Mouse (Mus musculus) activated CD4-positive, CD25-positive, alpha-beta regulatory T cell (primary cell): ENCODE measurements around the gene Hist1h3g. TPM values are rescaled to one million over a fixed set of nuclear protein-coding genes. Genes with fewer than 3 reads are reported as not detected.

ENCODE experiments used
- polyA plus RNA-seq, 2 experiments: library from polyadenylated mRNA; unstranded; fragments of 100-300 nt; shearing (Covaris generic); gene quantifications; one replicate each; pipeline ENCODE4 v1.2.1; 2017

Hist1h3g gene
- not detected for polyA plus RNA-seq

DNA sequence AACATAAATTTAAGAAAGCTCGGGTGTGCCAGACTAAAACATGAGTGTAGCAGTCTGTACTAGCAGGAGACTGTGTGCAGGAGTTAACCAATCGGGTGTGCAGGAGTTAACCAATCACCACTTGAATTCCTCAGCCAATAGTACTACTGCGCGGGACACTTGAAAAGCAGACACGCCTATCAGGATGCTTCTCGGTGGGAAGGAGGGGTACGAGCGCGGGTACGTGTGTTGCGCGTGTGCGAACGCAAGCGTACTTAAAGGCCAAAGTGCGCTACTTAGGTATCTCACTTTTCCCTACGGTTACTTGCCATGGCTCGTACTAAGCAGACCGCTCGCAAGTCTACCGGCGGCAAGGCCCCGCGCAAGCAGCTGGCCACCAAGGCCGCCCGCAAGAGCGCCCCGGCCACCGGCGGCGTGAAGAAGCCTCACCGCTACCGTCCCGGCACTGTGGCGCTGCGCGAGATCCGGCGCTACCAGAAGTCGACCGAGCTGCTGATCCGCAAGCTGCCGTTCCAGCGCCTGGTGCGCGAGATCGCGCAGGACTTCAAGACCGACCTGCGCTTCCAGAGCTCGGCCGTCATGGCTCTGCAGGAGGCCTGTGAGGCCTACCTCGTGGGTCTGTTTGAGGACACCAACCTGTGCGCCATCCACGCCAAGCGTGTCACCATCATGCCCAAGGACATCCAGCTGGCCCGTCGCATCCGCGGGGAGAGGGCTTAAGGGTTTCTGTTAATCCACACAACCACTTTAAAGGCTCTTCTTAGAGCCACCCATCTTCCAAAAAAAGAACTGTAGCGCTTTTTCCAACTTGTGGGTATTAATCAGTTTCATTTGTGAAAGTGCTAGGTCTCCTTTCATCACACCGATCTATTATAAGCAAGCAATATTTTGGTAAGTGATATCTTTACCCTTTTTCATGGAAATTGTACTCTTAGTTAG lies at the start of gene Hist1h3g:
Gene Hist1h3g (plus strand): TSS at position 286 of the 939 bp plus-strand sequence.

DNA sequence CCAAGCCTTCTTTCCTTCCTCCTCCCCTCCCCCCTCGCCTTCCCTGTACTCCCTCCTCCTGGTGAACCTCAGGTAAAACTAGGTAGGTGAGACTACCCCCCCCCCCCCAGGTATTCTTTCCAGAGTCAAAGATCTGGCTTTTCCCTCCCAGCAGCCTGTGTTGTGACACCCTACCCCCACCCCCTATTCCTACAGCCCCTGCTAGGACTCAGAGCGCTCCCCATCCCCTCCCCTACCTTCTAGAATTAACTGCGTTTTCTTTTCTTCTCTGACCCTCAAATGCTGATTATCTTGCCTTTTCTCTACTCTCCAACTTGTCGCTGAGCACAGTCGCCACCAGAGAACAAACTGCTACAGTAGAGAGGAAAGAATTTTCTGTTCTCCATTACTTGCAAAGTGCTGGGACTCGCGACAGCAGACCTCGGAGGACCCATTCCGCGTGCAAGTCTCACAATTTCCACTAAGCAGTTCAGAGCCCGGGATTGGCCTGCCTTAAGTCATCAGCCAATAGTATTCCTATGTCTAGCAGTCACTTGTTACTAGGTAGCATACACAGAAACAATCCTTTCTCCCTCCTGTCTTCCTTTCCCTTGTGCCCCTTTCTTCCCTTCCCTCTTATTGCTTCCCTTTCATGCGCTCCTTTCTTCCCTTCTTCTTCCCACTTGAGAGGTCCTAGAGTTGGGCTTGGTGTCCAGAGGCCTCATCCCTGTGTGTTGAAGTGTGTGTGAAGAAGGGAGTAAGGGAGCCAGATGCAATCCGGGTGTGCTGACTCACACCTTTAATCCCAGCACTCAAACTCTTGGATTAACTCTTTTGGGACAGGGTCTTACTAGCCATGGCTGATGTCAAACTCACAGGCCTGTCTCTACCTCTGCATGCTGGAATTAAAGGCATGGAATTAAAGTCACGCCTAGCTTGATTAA lies 46.6 kb upstream of the Hist1h3g start, which contains the start of gene Btn2a2:
Gene Btn2a2 (minus strand): TSS at position 458 of the 923 bp plus-strand sequence.

DNA sequence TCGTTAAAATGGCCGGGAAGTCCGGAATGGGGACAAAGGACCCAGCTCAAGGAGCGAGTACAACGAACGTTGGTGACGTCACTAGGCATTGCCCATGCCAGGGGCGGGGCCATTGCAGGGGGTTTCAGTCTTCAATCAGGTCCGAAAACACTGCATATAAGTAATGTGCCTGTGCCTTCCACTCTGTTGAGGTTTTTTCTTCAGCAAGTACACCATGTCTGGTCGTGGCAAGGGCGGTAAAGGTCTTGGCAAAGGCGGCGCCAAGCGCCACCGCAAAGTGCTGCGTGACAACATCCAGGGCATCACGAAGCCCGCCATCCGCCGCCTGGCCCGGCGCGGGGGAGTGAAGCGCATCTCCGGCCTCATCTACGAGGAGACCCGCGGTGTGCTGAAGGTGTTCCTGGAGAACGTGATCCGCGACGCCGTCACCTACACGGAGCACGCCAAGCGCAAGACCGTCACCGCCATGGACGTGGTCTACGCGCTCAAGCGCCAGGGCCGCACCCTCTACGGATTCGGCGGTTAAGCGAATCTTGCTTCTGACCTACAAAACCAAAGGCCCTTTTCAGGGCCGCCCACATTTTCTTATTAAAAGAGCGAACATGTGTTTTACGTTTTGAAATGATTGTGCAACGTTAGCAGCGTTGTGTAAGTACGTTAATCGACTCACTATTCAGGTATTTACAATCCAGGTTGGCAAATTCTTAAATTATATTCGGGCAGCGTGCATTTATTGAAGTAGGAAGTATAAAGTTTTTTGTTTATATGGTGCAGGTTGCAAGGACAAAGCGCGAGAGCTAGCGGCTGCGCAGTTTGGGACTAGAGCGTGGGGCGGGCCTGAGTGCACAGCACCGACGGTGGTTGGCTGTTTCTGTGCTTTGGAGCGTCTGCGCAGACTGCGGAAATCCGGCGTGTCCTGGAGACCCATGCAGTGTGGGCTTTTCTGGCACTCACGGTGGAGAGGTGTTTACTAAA lies 4.0 kb upstream of the Hist1h3g start, which contains the start of gene Hist1h4h:
Gene Hist1h4h (plus strand): TSS at position 150 of the 975 bp plus-strand sequence.

DNA sequence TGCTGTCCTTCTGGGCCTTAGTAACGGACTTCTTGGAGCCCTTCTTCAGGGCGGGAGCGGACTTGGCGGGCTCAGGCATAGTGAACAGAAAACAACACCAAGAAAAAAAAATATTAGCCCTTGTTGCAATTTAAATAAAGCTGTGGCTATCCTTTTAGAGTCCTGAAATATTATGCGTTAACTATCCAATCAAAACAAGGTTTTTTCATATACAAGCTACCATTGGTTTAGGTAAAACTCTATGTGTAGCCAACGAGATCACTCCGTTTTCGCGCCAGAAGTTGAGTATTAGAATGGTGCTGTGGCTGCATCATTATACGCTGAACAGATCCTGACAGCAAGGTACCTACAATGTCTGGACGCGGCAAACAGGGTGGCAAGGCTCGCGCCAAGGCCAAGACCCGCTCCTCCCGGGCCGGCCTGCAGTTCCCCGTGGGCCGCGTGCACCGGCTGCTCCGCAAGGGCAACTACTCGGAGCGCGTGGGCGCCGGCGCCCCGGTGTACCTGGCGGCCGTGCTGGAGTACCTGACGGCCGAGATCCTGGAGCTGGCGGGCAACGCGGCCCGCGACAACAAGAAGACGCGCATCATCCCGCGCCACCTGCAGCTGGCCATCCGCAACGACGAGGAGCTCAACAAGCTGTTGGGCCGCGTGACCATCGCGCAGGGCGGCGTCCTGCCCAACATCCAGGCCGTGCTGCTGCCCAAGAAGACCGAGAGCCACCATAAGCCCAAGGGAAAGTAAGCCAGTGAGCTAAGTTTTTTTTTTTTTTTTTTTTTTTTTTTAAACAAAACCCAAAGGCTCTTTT lies 1.5 kb upstream of the Hist1h3g start, which contains the start of gene Hist1h2af:
Gene Hist1h2af (plus strand): TSS at position 347 of the 808 bp plus-strand sequence.

DNA sequence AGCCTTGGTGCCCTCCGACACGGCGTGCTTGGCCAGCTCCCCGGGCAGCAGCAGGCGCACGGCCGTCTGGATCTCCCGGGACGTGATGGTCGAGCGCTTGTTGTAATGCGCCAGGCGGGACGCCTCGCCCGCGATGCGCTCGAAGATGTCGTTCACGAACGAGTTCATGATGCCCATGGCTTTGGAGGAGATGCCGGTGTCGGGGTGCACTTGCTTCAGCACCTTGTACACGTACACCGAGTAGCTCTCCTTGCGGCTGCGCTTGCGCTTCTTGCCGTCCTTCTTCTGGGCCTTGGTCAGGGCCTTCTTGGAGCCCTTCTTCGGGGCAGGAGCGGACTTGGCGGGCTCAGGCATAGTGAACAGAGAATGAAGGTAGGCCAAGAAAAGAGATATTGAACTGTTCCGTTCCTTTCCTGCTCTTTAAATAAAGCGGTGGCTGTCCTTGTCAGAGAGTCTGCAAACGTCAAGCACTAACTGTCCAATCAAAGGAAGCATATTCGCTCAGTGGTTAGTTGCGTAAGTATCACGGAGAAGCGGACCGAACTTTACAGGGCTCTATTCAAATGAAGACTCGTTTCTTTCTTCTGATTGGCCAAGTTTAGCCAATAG lies 7.9 kb downstream of the Hist1h3g start, which contains the start of gene Hist1h2bh:
Gene Hist1h2bh (minus strand): TSS at position 394 of the 609 bp plus-strand sequence.

DNA sequence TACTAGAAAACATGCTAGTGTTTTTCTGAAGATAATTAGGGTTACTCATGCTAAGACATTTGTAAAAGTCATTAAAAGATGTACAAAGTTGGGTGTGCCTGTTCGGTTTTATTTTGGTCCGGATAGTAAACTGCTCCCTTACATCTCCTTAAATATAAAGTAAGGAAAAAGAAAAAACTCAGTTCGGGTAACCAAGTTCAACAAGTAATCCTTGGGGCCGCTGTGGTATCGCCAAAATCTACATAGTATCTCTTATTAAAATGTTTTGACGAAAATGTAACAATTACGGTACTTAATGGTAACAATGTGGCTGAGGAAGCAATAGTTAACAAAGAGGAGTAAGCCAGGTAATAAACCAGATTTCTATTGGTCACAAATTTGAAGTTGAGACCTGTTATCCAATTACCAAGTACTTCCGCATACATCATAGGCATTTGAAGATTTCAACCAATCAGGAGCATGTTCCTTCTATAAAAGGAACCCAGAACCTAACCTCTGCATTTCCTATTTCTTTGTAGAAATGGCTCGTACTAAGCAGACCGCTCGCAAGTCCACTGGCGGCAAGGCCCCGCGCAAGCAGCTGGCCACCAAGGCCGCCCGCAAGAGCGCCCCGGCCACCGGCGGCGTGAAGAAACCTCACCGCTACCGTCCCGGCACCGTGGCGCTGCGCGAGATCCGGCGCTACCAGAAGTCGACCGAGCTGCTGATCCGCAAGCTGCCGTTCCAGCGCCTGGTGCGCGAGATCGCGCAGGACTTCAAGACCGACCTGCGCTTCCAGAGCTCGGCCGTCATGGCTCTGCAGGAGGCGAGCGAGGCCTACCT lies 9.0 kb downstream of the Hist1h3g start, which contains the start of gene Hist1h3f:
Gene Hist1h3f (plus strand): TSS at position 88 of the 822 bp plus-strand sequence.

DNA sequence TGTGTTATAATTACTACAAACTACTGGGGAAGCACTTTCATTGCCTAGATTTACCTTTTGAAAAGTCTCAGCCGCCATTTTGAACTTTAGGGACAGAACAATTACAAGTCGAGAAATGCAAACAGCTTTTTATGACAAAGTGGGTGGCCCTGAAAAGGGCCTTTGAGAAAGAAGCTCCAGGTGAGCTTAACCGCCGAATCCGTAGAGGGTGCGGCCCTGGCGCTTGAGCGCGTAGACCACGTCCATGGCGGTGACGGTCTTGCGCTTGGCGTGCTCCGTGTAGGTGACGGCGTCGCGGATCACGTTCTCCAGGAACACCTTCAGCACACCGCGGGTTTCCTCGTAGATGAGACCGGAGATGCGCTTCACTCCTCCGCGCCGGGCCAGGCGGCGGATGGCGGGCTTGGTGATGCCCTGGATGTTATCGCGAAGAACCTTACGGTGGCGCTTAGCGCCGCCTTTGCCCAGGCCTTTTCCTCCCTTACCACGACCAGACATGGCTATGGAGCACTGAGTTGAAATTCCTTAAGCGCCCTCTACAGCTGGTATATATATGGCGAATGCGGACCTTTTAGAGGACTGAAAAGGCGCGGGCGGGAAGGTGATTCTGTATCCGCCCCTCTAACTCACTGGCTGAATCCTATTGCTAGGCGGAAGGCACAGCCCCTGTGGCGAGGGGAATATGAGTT lies 16.1 kb downstream of the Hist1h3g start, which contains the start of gene Hist1h4f:
Gene Hist1h4f (minus strand): TSS at position 503 of the 689 bp plus-strand sequence.

DNA sequence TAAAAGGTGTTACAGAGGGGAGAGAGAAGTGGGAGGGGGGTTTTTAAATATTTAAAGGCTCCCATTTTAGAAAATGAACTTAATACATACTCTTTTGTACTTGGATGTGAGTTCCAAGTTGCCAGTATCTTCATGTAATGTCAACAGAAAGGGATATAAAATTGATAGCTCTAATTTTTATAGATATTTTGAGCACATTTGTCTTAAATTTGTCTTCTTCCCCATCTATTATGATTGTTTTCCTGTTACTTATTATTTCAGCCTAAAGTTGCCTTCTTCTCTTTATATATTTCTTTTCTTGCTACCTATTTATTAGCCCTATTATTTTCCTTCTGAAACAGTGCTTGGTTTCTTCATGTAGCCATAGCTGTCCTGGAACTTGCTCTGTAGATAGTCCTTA lies 17.7 kb downstream of the Hist1h3g start, which contains the start of gene Hist1h1d:
Gene Hist1h1d (plus strand): TSS at position 301 of the 400 bp plus-strand sequence.

DNA sequence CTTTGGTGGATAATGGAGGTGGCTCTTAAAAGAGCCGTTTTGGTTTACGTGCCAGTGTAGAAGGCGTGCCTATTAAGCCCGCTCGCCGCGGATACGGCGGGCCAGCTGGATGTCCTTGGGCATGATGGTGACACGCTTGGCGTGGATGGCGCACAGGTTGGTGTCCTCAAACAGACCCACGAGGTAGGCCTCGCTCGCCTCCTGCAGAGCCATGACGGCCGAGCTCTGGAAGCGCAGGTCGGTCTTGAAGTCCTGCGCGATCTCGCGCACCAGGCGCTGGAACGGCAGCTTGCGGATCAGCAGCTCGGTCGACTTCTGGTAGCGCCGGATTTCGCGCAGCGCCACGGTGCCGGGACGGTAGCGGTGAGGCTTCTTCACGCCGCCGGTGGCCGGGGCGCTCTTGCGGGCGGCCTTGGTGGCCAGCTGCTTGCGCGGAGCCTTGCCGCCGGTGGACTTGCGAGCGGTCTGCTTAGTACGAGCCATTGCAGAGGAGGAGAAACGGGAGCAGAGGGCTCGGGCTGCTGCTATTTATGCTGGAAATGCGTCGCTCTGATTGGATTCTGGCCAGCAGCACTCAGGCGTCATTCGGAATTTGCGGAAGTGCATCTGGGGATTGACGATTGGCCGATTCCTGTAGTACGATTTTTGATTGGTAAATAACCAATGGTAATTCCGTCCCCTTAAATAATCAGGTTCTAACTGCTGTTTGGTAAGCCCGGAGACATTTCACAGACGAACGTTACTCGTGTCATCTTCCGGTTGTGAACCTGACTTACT lies 26.8 kb downstream of the Hist1h3g start, which contains the start of gene Hist1h3e:
Gene Hist1h3e (minus strand): TSS at position 487 of the 777 bp plus-strand sequence.

DNA sequence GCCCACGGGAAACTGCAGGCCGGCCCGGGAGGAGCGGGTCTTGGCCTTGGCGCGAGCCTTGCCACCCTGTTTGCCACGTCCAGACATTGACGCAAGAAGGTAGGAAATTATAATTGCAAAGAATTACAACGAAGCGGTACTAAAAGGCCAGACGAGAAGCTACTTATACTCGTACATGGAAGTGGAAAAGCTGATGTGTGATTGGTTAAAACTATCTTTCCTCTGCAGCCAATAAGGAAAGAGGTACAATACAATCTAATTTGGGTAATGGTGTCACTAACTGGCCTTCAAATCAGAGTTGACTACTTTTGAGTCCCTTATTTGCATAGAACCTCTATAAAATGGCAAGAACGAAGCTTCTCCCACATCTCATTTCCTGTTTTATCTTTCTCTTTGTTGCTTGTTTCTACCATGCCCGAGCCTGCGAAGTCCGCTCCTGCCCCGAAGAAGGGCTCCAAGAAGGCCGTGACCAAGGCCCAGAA lies 35.8 kb downstream of the Hist1h3g start, which contains the start of the genes Hist1h2ae and Hist1h2bg:
Gene Hist1h2ae (minus strand): TSS at position 199 of the 482 bp plus-strand sequence.
Gene Hist1h2bg (plus strand): TSS at position 375 of the 482 bp plus-strand sequence.

DNA sequence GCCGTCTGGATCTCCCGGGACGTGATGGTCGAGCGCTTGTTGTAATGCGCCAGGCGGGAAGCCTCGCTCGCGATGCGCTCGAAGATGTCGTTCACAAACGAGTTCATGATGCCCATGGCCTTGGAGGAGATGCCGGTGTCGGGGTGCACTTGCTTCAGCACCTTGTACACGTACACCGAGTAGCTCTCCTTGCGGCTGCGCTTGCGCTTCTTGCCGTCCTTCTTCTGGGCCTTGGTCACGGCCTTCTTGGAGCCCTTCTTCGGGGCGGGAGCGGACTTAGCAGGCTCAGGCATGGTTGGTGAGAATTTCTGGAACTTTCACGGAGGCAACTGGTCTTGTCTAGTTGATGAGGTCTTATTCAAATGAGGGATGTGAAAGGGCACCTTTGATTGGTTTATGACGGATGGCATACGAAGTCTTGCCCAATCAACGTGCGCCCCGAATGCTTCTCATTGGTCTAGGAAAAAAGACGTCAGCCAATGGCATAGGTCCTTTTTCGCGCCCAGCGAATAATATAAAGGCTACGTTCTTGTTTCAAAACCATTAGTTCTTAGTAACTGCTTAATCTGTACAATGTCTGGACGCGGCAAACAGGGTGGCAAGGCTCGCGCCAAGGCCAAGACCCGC lies 38.8 kb downstream of the Hist1h3g start, which contains the start of the genes Hist1h2bf and Hist1h2ad:
Gene Hist1h2bf (minus strand): TSS at position 299 of the 627 bp plus-strand sequence.
Gene Hist1h2ad (plus strand): TSS at position 484 of the 627 bp plus-strand sequence.

DNA sequence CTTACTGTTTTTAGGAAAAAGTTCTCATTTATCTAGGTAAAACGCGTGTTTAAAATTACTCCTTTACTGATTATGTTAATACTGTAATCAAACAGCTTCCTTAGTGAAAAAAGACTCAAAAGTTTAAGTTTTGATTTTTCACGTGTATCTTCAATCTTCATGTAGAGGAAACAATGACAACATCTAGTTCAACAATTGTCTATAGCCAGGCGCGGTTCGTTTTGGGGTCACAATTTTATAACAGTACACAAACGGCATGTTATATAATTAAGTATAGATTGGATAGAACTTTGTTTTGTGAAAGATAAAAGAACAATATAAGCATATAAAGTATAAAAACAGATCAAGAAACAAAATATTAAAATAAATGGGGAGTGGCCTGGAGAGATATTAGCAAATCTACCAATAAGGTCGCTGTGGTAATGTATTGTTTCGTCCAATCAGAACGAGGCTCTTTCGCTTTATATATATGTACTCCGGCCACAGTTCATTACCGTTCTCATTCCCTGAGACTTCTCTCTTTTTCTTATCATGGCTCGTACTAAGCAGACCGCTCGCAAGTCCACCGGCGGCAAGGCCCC lies 40.1 kb downstream of the Hist1h3g start, which contains the start of gene Hist1h3d:
Gene Hist1h3d (plus strand): TSS at position 493 of the 581 bp plus-strand sequence.

DNA sequence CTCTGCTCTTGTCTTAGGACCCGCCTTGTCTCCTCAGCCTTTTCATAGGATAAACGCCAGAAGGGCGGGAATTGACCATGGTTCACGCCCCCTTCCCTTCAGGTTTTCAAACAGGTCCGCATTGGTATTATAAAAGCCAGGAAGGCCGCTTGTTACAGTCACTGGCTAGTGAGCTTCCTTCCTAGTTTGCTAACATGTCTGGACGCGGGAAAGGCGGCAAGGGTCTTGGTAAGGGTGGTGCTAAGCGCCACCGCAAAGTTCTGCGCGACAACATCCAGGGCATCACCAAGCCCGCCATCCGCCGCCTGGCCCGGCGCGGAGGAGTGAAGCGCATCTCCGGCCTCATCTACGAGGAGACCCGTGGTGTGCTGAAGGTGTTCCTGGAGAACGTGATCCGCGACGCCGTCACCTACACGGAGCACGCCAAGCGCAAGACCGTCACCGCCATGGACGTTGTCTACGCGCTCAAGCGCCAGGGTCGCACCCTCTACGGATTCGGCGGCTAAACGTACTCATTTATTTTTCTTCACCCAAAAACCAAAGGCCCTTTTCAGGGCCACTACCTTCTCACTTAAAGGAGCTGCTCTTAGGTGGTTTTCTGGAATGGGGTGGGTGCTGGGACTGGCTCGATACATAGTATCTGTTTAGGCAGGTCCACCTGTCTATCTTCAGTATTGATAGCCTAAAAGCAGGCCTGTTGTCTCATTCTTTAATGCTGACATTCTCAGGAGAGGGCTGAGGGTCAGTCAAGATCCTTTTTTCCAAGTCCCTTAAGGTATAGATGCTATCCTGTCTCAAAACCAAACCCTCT lies 46.4 kb downstream of the Hist1h3g start, which contains the start of gene Hist1h4d:
Gene Hist1h4d (plus strand): TSS at position 191 of the 811 bp plus-strand sequence.

